Mouse (Mus musculus): ENCODE measurements around the gene Ythdf2.
A peak's percentile ranks its signal among the peaks of the same experiment; 100 is the strongest.
"Not testable (repeated sequence)": the region's sequence is repeated elsewhere in the genome, so short reads cannot be mapped to it uniquely, and the experiment has no call there.

Ythdf2 gene

DNA sequence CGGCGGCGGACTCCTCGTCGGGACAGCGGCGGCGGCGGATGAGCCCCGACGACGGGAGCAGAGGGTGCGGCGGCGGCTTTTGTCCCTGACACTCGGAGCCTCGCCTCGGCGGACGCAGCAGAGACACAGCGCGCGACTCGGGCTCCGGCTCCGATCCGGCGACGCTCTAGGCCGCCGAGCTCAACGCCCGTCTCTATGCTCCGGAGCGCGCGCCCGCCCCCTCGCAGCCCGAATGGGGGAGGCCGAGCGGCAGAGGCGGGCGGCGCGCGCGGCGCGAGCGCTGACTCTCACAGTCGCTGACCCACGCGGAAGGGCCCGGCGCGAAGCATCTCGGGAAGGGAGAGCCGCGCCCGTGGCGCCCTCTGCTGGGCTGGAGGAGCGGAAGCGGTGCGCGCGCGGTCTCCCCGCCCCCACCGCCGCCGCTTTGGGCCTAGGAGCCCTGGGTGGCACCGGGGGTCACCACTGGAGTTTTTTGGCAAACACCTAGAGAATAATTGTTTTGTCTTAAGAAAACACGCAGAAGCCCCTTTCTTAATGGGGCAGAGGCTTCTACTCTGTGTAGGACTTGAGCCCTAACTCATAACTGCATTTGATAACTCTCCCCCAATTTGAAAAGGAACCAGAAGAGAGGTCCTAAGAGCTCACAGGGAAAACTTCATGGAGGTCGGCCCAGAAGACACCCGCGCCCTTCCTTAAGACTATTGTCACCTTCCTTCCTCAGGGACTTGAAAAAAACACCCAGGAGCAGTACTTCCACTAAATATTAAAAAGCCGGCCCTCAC, at the start of gene Ythdf2:
TSS of gene Ythdf2 (minus strand) at position 351 of the 782 bp plus-strand sequence.
- peak; percentile 91 to 95 for DNase-seq (ENCODE audit: low spot score in 2 of 2)

DNA sequence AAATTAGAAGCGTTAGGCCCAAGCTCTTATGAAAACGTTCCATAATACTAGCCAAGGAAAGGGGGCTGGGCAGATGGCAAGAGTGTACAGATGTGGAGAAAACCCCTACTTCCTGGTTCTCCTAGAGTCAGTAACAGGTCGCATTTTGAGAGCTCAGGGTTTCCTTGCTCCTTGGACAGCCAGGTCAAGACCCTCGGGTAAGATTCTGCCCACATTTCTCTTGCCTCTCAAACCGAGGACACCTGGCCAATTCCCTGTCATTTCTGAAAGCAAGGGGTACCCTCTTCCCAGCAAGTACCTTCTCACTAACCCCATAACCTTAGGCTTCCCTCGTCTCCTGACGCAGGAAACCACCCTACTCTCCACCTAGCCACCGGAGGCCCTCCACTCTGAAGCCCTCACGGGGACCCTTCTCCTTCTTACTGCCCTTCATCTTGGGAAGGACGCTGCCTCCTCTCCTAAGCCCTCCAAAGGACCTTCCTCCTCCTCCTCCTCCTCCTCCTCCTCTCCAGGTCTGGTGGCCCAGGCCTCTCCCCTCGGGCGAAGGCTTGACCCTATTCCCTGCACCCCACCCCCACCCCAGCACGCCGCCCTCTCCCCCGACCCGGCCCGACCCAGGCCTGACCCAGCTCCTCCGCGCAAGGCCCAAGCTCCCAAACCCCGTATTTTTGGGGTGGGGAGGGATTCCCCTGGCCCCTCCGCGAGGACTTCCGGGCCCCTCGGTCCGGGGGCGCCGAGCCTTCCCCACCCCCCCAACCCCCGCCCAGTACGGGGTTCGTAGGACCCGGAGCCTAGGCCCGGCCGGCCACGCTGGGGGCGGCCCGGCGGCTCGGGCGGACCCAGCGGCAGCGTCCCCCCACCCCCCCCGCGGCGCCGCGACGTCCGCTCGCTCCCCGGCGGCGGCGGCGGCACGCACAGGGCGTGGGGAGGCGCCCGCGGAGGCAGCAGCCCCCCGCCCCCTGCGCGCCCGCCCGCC, 48.6 kb upstream of the Ythdf2 start:
- peak in 1 of 2 experiments; percentile 17 for DNase-seq (ENCODE audit: low spot score in 2 of 2)

DNA sequence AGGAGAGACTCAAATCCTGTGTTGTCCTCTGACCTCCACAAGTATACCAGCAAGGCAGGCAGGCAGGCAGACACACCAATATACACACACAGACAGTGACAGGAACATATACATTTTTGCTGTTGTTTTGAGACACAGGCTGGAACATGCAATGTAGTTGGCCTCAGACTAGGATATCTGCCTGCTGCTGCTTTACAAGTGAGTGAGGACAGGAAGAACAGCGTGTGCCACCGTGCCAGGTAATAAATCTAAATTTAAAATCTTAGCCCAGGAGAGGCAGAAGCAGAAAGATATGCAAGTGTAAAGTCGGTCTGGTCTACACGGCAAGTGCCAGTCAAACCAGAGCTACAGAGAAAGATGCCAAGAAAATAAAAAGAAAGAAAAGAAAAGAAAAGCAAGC, 47.1 kb upstream of the Ythdf2 start:
- no peak for DNase-seq (ENCODE audit: low spot score in 2 of 2)

DNA sequence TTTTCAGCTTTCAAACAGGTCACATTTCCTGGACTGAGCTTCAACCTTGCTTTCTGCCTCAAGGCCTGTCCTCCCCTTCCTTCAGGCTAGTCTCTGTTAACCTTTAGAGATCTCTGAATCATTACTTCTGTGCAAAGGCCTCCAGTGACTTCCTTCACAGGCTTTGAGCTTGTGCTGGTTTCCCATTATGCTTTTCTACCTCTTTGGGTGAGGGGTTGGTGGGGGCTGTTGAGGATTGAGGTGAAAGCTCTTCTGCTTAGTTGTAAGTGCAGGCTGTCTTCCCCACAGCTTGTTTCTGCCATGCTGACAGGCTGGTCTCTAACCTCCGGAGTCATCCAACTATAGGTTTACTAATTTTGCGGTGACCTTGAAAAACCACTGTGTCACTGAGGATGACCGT, 44.3 kb upstream of the Ythdf2 start:
- DNase-seq (ENCODE audit: low spot score in 2 of 2), result no peak

DNA sequence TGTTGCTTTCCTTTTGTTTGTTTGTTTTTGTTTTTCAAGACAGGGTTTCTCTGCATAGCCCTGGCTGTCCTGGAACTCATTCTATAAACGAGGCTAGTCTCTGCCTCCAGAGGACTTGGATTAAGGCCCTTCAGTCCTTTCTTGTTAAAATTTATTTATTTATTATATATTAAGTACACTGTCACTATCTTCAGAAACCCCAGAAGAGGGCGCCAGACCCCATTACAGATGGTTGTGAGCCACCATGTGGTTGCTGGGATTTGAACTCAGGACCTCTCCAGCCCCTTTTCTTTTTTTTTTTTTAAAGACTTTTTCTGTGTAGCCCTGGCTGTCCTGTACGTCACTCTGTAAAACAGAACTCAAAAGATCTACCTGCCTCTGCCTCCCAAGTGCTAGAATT, 42.9 kb upstream of the Ythdf2 start:
- no peak for DNase-seq (ENCODE audit: low spot score in 2 of 2)

DNA sequence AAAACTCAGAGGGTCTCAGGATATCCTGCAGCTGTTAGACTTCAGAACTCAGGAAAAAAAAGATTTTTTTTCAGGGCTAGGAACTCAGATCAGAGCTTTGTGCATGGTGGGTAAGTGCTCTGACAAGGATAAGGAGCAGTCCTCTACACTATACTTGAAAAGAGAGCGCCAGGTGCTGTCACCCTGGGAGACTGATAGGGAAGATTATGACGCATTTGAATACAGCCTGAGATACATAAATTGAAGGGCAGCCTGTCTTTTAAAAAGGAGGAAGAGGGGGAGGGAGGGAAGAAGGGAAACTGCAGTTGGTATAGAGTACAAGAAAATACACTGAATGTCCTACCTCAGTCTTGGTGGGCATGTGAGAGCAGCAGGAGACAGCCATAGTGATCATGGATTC, 41.5 kb upstream of the Ythdf2 start:
- no peak for DNase-seq (ENCODE audit: low spot score in 2 of 2)

DNA sequence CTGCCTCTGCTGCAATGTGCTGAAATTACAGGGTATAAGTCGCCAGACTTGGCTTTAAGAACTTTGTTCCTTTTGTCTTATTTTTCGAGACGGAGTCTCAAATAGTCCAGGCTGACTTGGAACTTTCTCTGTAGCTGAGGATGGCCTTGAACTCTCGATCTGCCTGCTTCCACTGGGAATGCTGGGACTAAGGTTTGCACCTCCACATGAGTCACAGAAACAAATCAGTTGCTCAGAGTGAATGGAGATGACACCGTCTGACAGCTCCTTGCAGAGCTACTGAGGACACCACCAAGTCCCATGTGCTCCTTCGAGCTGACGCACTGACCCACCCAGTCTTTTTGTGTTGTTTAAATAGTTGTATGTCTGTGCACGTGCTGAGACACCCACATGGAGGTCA, 41.0 kb upstream of the Ythdf2 start:
- no peak for DNase-seq (ENCODE audit: low spot score in 2 of 2)

DNA sequence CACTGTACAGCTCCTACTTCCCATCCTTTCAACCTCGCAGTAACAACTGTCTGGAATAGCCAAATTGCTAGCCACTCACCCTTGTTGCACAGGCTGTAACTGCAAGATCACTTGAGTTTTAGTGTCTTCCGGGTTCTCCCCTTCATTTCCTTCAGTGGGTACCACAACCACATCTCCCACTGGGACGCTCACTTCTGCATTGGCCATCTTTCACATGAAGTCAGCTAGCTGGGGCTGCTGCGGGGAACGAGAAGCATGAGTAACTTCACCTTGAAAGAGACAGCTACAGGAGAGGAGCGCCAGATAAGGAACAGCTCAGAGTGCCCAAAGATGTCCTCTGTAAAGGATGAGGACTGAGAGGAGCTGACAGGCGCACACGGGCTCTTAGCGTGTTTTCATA, 39.5 kb upstream of the Ythdf2 start:
- no peak for DNase-seq (ENCODE audit: low spot score in 2 of 2)

DNA sequence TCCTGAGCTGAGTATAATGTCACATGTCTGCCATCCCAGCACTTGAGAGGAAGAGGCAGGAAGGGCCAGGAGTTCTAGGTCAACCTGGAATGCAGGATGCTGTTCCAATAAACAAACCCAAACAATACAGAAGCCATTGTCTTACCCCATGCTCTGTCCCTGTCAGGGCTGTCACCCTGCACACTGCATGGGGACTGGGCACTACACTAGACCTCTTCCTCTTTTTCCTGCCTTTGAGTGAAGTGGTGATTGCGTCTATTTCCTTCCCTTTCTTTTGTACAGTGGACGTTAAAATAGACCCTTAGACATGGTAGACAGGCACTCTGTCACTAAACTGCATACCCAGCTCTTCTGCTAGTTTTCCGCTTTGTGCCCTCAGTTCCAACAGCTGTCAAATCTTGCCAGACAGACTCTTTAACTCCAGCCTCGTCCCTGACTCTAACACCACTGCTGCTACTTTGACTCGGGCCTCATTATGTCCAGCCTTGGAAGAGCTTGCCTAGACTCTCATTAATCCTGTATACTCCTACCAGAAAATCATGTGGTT, 35.4 kb upstream of the Ythdf2 start:
- no peak for DNase-seq (ENCODE audit: low spot score in 2 of 2)

DNA sequence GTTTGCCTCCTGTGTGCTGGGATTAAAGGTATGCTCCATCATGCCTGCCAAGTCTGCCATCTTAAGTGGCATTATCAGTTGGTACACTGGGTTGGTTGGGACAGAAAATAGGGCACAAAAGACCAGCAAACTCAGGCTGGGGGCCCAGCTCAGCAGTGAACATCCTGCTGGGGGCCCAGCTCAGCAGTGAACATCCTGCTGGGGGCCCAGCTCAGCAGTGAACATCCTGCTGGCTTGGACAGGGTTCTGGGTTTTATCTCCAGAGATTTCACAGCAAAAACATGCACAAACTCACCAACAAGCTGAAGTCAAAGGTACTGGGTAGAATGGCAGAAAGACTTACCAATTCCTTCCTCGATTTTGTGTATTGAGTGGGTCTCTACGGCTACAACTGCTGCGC, 33.5 kb upstream of the Ythdf2 start:
- no peak for DNase-seq (ENCODE audit: low spot score in 2 of 2)

DNA sequence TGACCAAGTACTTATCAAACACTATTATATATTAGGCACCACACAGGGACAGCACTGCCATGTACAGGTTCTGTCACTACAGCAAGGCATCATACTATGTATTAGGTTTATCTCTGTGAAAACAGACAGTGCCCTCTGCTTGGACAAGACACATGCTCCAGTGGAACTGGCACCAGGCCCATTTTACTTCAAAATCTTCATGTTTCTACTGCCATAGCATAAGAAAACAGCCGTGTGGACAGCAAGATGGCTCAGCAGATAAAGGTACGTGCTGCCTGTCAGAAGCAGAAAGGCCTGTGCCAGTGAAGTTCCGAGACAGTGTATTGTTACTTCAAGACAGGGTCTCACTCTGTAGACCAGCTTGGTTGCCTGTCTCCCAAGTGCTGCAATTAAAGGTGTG, 29.1 kb upstream of the Ythdf2 start:
- DNase-seq (ENCODE audit: low spot score in 2 of 2), result no peak

DNA sequence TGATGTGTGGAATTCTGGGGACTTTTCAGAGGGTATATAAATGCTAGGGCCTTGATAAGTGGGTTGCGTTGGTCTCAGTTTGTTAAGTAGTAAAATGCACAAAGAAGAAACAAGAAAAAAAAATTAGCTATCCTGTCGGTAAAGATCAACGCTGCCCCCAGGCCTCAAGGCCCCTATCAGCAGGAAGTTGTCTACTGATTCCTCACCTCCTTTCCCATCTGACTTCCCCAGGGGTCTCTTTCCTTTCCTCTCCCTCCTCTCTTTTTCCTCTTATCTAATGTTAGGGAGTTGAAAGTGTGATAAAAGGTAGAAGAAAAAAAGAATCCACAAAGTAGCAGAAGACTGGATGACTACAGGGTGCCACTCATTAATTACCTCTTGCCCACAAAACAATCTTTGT, 28.3 kb upstream of the Ythdf2 start:
- no peak for DNase-seq (ENCODE audit: low spot score in 2 of 2)

DNA sequence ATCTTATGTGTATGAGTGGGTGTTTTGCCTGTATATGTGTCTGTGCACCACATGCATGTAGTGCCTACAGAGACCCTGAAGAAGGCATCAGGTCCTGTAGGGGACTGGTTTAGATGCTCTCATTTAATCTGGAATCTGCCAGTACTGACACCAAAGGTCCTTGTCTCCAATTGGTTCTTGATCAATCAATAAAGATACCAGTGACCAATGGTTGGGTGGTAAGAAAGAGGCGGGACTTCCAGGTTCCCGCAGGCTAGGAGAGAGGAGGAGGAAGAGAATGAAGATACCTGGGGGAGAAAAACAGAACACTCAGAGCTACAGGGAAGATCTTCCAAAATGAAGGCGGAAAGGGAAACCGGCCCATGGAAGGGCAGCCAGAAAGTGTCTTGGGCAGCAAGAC, 26.3 kb upstream of the Ythdf2 start:
- no peak for DNase-seq (ENCODE audit: low spot score in 2 of 2)

DNA sequence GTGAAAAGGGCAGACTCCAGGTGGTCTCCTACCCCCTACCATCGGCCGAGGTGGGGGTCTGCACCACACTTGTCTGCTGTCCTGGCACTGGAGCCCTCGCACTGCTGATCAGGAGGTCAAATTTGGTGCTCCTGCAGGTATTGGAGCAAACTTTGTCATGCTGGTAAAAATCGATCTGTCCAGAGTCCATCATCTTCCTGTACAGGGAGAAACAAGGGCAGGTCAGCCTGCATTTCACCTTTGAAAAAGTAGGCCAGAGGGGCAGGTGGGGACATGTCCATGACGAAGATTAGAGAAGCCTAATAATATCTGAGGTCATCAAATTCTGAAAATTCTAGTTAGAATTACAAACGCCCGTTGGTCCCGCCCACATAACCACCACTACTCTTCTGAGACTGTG, 22.6 kb upstream of the Ythdf2 start:
- no peak for DNase-seq (ENCODE audit: low spot score in 2 of 2)

DNA sequence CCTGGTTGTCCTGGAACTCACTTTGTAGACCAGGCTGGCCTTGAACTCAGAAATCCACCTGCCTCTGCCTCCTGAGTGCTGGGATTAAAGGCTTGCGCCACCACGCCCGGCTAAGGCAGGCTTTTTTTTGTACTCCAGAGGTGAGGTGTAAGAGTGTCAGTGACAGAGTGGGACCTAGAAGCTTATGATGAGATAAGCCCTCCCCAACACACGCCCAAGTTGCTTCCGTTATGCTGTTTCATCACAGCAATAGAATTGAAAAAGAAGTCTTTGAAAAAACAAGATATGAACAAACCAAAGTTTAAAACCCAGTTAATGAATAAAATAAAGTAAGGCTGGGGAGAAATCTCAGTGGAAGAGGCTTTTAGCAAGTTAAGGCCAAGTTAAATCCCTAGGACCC, 18.3 kb upstream of the Ythdf2 start:
- DNase-seq (ENCODE audit: low spot score in 2 of 2), result no peak

DNA sequence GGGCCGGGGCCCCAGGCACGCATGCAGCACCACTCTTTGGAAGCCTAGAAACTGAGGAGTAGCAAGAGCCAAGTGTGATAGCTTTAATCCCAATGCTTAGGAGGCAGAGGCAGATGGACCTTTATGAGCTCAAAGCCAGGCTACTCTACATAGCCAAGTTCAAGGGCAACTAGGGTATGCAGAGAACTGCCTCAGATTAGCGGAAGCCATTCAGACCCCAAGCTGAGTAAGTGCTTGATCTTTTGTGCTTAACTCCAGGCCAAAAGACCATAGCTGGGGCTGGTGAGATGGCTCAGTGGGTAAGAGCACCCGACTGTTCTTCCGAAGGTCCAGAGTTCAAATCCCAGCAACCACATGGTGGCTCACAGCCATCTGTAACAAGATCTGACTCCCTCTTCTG, 9.9 kb upstream of the Ythdf2 start:
- not testable (repeated sequence) for DNase-seq (ENCODE audit: low spot score in 2 of 2)

DNA sequence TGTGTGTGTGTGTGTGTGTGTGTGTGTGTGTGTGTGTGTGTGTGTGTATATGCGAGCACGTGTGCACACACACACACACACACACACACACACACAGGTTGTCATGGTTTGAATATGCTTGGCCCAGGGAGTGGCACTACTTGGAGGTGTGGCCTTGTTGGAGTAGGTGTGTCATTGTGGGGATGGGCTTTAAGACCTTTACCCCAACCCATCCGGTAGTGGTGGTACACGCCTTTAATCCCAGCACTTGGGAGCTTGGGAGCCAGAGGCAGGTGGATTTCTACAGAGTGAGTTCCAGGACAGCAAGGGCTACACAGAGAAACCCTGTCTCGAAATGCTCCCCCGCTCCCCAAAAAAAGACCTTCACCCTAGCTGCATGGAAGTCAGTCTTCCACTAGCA, 6.3 kb upstream of the Ythdf2 start:
- not testable (repeated sequence) for DNase-seq (ENCODE audit: low spot score in 2 of 2)

DNA sequence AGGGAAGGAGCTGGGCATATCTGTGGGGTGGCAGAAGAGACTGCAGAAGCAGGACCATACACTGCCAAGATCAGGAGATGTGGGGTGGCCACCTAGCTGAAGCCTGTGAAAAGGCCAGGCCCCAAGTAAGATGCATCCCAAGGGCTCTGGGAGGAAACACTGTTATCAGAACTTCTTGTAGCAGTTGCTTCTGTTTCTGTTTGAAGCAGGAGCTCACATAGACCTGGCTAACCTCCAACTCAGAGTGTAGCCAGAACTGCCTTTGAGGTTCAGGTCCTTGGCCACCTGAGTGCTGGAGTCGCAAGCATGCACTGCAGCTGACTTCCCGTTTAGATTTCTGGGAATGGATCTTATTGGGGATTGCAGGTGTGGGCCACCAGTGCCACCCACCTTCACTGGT, 5.7 kb upstream of the Ythdf2 start:
- no peak for DNase-seq (ENCODE audit: low spot score in 2 of 2)

DNA sequence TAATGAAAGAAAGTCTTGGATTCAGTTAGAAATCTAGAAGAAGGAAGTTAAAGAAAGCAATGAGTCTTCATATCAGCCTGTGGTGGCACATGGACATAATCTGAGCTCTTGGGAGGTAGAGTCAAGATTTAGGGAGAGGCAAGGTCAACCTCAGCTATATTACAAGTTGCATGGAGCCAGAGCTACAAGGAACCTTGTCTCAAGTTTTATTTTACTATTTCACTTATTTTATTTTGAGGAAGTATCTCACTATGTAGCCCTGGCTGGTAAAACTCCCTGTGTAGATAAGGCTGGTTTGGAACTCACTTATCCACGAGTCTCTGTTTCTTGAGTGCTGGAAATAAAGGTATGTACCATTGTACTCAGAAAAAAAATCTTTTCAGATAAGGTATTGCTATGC, 4.5 kb upstream of the Ythdf2 start:
- DNase-seq (ENCODE audit: low spot score in 2 of 2), result no peak

DNA sequence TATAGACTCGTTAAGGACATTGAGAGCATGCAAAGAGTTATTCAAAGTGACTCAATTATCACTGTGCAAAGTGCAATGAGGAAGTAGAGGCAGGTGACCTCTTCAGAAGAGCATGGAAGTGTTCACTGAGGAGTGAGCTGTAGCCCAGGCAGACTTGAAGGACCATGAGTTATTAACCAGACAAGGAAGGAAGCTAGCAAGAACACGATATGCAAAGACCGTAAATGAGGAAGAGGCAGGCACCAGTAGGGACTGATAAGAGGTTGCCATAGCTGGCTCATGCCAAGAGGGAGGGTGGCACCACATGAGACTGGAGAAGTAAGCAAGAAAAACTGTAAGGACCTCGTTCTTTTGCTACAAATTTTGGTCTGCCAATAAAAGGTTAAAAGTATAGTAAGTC, 2.7 kb upstream of the Ythdf2 start:
- DNase-seq (ENCODE audit: low spot score in 2 of 2), result no peak

DNA sequence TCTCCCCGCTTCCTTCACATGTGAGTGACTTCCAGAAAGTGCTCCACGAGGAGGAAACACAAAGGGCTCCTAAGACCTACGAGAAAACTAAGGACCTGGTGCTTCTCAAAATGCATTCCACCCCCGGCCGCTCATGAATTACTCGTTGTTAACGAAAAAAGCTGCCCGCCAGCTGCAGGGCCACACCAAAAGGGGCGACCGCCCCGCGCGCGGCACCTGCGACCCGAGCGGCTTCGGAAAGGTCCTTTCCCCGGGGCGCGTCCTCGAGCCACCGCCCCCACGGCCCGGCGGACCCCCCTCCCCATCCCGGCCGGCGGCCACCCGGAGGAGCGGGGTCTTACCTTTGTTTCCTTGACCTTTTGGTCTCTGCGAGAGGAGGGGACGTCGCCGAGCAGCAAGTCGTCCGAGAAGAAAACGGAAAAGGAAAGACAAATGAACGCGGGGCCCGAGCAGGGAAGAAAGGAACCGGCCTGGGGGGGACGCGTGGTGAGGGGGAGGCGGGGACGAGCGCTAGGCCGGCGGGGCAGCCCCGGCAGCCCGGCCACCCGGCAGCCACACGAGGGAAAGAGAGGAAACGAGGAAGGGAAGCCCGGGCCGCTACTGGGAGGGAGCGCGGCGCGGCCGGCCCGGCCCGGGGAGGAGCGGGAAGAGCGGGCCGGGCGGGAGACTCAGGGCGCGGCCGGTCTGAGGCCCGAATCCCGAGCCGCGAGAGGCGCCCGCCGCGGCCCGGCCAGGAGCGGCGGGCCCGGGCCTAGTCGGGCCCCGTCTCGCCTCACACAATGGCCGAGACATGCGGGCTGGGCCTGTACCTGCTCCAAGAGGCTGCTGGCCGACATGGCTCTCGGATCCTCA, 786 bp downstream of the Ythdf2 start:
- no peak for DNase-seq (ENCODE audit: low spot score in 2 of 2)

DNA sequence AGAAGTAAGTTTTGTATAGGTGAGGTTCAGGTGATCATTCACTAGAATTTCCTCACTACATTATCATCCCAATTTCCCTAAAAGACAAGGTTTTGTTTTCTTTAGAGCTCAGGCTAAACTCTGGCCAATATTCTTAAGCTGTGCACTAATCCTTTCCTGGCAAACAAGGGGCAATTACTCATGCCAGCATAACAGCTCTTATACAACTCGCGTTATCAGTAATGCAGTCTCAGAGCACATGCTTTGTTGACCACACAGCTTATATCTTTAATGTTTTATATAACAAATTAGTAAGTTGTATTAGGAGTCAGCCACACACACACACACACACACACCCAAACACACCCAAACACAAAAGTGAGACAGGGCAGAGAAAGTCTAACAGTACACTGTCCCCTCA, 1.8 kb downstream of the Ythdf2 start:
- no peak for DNase-seq (ENCODE audit: low spot score in 2 of 2)

Data from frontal cortex, postnatal 14 days (tissue).